Mouse (Mus musculus) CH12.LX (cell line): ENCODE results near the gene Lim2. TPM values are rescaled to one million over a fixed set of nuclear protein-coding genes. Genes with fewer than 3 reads are reported as not detected.

Source experiments
- DNase-seq: peaks from one replicate; pipeline ENCODE4 v3.0.0-alpha.2; 2013; ENCODE audit errors: extremely low read depth
- H3K27ac ChIP-seq: 2 replicates; pipeline ENCODE4 v1.5.1; 2012; ENCODE audit warnings: low read depth, mild to moderate bottlenecking, control low read depth, moderate library complexity; ENCODE audit not compliant: insufficient read depth
- H3K27me3 ChIP-seq: replicated peaks from 2 replicates; pipeline ENCODE3; 2012; ENCODE audit warnings: inconsistent platforms
- H3K36me3 ChIP-seq, 2 experiments: replicated peaks in 1 of 2; 2 replicates each; pipeline versions ENCODE3 to v1.6.1; 2012; ENCODE audit warnings: inconsistent platforms in 1 of 2, low read length in 1 of 2, mild to moderate bottlenecking in 1 of 2, mixed read lengths in 1 of 2, moderate library complexity in 1 of 2; ENCODE audit not compliant: control insufficient read depth in 1 of 2, insufficient read depth in 1 of 2
- H3K4me1 ChIP-seq, 2 experiments: 2 replicates each; pipeline ENCODE4 v1.6.1; 2012; ENCODE audit warnings: inconsistent platforms in 1 of 2, moderate library complexity in 1 of 2; ENCODE audit not compliant: insufficient read depth in 2 of 2, control insufficient read depth in 1 of 2
- H3K4me2 ChIP-seq: 2 replicates; pipeline ENCODE4 v1.6.1; 2012; ENCODE audit warnings: low read depth, mild to moderate bottlenecking, control low read depth; ENCODE audit not compliant: poor library complexity, insufficient read depth, severe bottlenecking
- H3K4me3 ChIP-seq, 3 experiments: fragments of 150-350 bp in 1 of 3; sonication (generic) in 1 of 3; replicated peaks in 1 of 3; 2 replicates each; pipeline versions ENCODE3 to v1.5.1; 2011 to 2012; ENCODE audit warnings: low read depth in 2 of 3, low read length in 2 of 3, mild to moderate bottlenecking in 2 of 3, moderate library complexity in 2 of 3, control low read depth in 1 of 3, improper control_type of control experiment in 1 of 3, inconsistent platforms in 1 of 3, mixed read lengths in 1 of 3; ENCODE audit not compliant: poor library complexity in 1 of 3
- H3K79me2 ChIP-seq: replicated peaks from 2 replicates; pipeline ENCODE4 v1.6.1; 2012; ENCODE audit warnings: mild to moderate bottlenecking, moderate library complexity; ENCODE audit not compliant: control insufficient read depth, poor library complexity, insufficient read depth, severe bottlenecking; ENCODE audit errors: extremely low read depth
- H3K9ac ChIP-seq: 2 replicates; pipeline ENCODE4 v1.6.1; 2012; ENCODE audit warnings: low read depth, mild to moderate bottlenecking, control low read depth, moderate library complexity; ENCODE audit not compliant: insufficient read depth
- H3K9me3 ChIP-seq: replicated peaks from 2 replicates; pipeline ENCODE3; 2012; ENCODE audit warnings: low read length, inconsistent platforms, mixed read lengths
- CHD2 ChIP-seq: IDR thresholded peaks from 2 replicates; pipeline ENCODE4 v1.6.1; 2011; ENCODE audit warnings: low read length, improper control_type of control experiment
- CTCF ChIP-seq, 2 experiments: IDR thresholded peaks in 1 of 2; conservative IDR thresholded peaks in 1 of 2; 2 replicates each; pipeline ENCODE4 v1.5.1; 2011 to 2012; ENCODE audit warnings: low read depth in 2 of 2, low read length in 2 of 2, improper control_type of control experiment in 1 of 2, inconsistent platforms in 1 of 2, mild to moderate bottlenecking in 1 of 2, moderate library complexity in 1 of 2
- E2F4 ChIP-seq: IDR thresholded peaks from 2 replicates; pipeline ENCODE4 v1.6.1; 2011; ENCODE audit warnings: low read depth, low read length, improper control_type of control experiment; ENCODE audit not compliant: insufficient replicate concordance
- ELF1 ChIP-seq: IDR thresholded peaks from 2 replicates; pipeline ENCODE4 v1.6.1; 2014; ENCODE audit warnings: low read depth, mild to moderate bottlenecking, inconsistent platforms, low read length, improper control_type of control experiment
- EP300 ChIP-seq: IDR thresholded peaks from 2 replicates; pipeline ENCODE4 v1.6.1; 2011; ENCODE audit warnings: low read length, improper control_type of control experiment
- ETS1 ChIP-seq: conservative IDR thresholded peaks from 2 replicates; pipeline ENCODE4 v1.6.1; 2012; ENCODE audit warnings: low read depth, mild to moderate bottlenecking, inconsistent platforms, low read length, improper control_type of control experiment, moderate library complexity
- GABPA ChIP-seq: IDR thresholded peaks from 2 replicates; pipeline ENCODE4 v1.6.1; 2012; ENCODE audit warnings: low read depth, low read length, improper control_type of control experiment, inconsistent platforms; ENCODE audit not compliant: insufficient replicate concordance
- HCFC1 ChIP-seq: IDR thresholded peaks from 2 replicates; pipeline ENCODE4 v1.6.1; 2012; ENCODE audit warnings: low read depth, mild to moderate bottlenecking, inconsistent platforms, low read length, improper control_type of control experiment
- IRF4 ChIP-seq: IDR thresholded peaks from 2 replicates; pipeline ENCODE4 v1.6.1; 2014; ENCODE audit warnings: low read depth, mild to moderate bottlenecking, inconsistent platforms, low read length, improper control_type of control experiment
- JUN ChIP-seq: IDR thresholded peaks from 2 replicates; pipeline ENCODE4 v1.6.1; 2011; ENCODE audit warnings: low read depth, mild to moderate bottlenecking, low read length, improper control_type of control experiment, moderate library complexity; ENCODE audit not compliant: insufficient read depth
- JUND ChIP-seq: conservative IDR thresholded peaks from 2 replicates; pipeline ENCODE4 v1.6.1; 2011; ENCODE audit warnings: low read depth, low read length, improper control_type of control experiment
- KAT2A ChIP-seq: IDR thresholded peaks from 2 replicates; pipeline ENCODE4 v1.6.1; 2012; ENCODE audit warnings: low read length, improper control_type of control experiment, inconsistent platforms; ENCODE audit not compliant: insufficient replicate concordance
- MAX ChIP-seq: IDR thresholded peaks from 2 replicates; pipeline ENCODE4 v1.6.1; 2011; ENCODE audit warnings: low read length, improper control_type of control experiment
- MAZ ChIP-seq: IDR thresholded peaks from 2 replicates; pipeline ENCODE4 v1.6.1; 2012; ENCODE audit warnings: low read depth, mild to moderate bottlenecking, inconsistent platforms, low read length, improper control_type of control experiment, moderate library complexity
- MEF2A ChIP-seq: IDR thresholded peaks from 2 replicates; pipeline ENCODE4 v1.6.1; 2014; ENCODE audit warnings: low read depth, mild to moderate bottlenecking, inconsistent platforms, low read length, improper control_type of control experiment, borderline replicate concordance
- MXI1 ChIP-seq: IDR thresholded peaks from 2 replicates; pipeline ENCODE4 v1.6.1; 2011; ENCODE audit warnings: mild to moderate bottlenecking, low read depth, low read length, improper control_type of control experiment
- MYC ChIP-seq: IDR thresholded peaks from 2 replicates; pipeline ENCODE4 v1.6.1; 2011; ENCODE audit warnings: low read depth, mild to moderate bottlenecking, improper control_type of control experiment, low read length
- PAX5 ChIP-seq: IDR thresholded peaks from 2 replicates; pipeline ENCODE4 v1.6.1; 2012; ENCODE audit warnings: low read length, inconsistent platforms, mixed read lengths
- POLR2A ChIP-seq: IDR thresholded peaks from 2 replicates; pipeline ENCODE4 v1.6.1; 2011; ENCODE audit warnings: low read depth, mild to moderate bottlenecking, improper control_type of control experiment, low read length
- RAD21 ChIP-seq: IDR thresholded peaks from 2 replicates; pipeline ENCODE4 v1.6.1; 2011; ENCODE audit warnings: low read depth, mild to moderate bottlenecking, low read length, improper control_type of control experiment, moderate library complexity
- SIN3A ChIP-seq: IDR thresholded peaks from 2 replicates; pipeline ENCODE4 v1.6.1; 2012; ENCODE audit warnings: low read length, improper control_type of control experiment, inconsistent platforms
- TBP ChIP-seq: conservative IDR thresholded peaks from 2 replicates; pipeline ENCODE4 v1.6.1; 2011; ENCODE audit warnings: low read depth, low read length, improper control_type of control experiment
- UBTF ChIP-seq: IDR thresholded peaks from 2 replicates; pipeline ENCODE4 v1.6.1; 2012; ENCODE audit warnings: low read depth, mild to moderate bottlenecking, inconsistent platforms, low read length, improper control_type of control experiment, moderate library complexity
- USF1 ChIP-seq: IDR thresholded peaks from 2 replicates; pipeline ENCODE4 v1.6.1; 2014; ENCODE audit warnings: low read depth, mild to moderate bottlenecking, inconsistent platforms, low read length, improper control_type of control experiment
- ZKSCAN1 ChIP-seq: IDR thresholded peaks from 2 replicates; pipeline ENCODE4 v1.6.1; 2012; ENCODE audit warnings: low read depth, inconsistent platforms, low read length, improper control_type of control experiment, borderline replicate concordance
- ZMIZ1 ChIP-seq: IDR thresholded peaks from 2 replicates; pipeline ENCODE4 v1.6.1; 2012; ENCODE audit warnings: low read depth, mild to moderate bottlenecking, inconsistent platforms, low read length, improper control_type of control experiment
- ZNF384 ChIP-seq: IDR thresholded peaks from 2 replicates; pipeline ENCODE4 v1.6.1; 2012; ENCODE audit warnings: low read depth, low read length, improper control_type of control experiment, inconsistent platforms
- dilution Hi-C: fragments of 300-500 bp; cut with MboI; formaldehyde crosslinking; loops from 2 replicates; pipeline ENCODE4 v1.14.3; 2020; ENCODE audit warnings: low sequenced_read_pairs; ENCODE audit not compliant: extremely low pct_unique_long_range_greater_than_20kb, extremely low pct_ligation_motif_present
- in situ Hi-C: fragments of 300-500 bp; cut with MboI; formaldehyde crosslinking; loops from 3 replicates; pipeline ENCODE4 v1.14.3; 2019; ENCODE audit warnings: low sequenced_read_pairs, low pct_ligation_motif_present, low pct_unique_long_range_greater_than_20kb, mixed read lengths
- polyA plus RNA-seq: library from polyadenylated mRNA; unstranded; fragments of >175 nt; gene quantifications from 2 replicates; pipeline ENCODE4 v1.2.1, GENCODE M21; 2012; ENCODE audit warnings: low read depth; ENCODE audit not compliant: insufficient read length
- total RNA-seq, 2 experiments: library from RNA; depleted of rRNA; stranded (reverse); fragments of 300-350 nt in 1 of 2; fragments of >200 nt in 1 of 2; gene quantifications; 2 replicates each; pipeline ENCODE4 v1.2.3; 2012 to 2014

Gene Lim2
- total and polyA plus RNA-seq, 3 experiments: 0.10 TPM; not detected in 2

GRCm38 (mm10) chr7:43440482-43440881, 13.0 kb downstream of the Lim2 start, which contains the start of gene Cldnd2:
TSS of gene Cldnd2 (plus strand) at chr7:43440782.
- Histone ChIP-seq H3K4me1 (peaks cover 6 to 32% of the 10 kb centered on the region in 2 experiments), H3K4me3 (no peak within 1 kb of the TSS), H3K9me3 (no peaks in the 10 kb centered on the region), H3K9ac (no peak within 1 kb of the TSS), H3K36me3 (no peaks in the 10 kb centered on the region), H3K4me2 (no peak within 1 kb of the TSS), H3K27ac (no peak within 1 kb of the TSS), H3K79me2 (no peaks in the 10 kb centered on the region), H3K27me3 (no peaks in the 10 kb centered on the region)
- dilution Hi-C loops: no loop called here
- in situ Hi-C loops: no loop called here
- TF ChIP-seq MAX (no peak), UBTF (no peak), CTCF (conservative IDR thresholded peaks at IDR 0.05 in 1 of 2, IDR thresholded peaks at IDR 0.05 in 1 of 2; ENCODE audit: low read depth in 2 of 2, low read length in 2 of 2) (no peak), IRF4 (no peak), KAT2A (no peak), MEF2A (no peak), ZNF384 (no peak), E2F4 (no peak), CHD2 (no peak), PAX5 (no peak), HCFC1 (no peak), MXI1 (no peak), USF1 (no peak), SIN3A (no peak), MAZ (no peak)
- no peak for DNase-seq

DNA sequence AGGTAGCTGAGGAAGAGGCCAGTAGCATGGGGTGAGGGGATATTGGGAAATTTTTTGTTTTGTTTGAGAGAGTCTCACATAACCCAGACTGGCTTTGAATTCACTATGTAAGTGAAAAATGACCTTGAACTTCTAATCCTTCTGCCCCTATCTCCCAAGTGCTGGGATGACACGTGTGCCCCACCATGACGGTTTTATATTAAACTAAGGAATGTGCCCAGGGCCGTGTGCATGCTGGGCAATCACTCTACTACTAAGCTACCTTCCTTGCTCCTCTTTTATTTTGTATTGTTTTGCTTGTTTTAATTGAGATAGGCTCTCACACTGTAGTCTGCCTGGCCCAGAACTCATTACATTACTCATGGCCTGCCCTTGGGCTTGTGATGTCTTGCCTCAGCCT, 13.6 kb downstream of the Lim2 start:
- in situ Hi-C loops: no loop called here

More for the DNA sequence above, 13.6 kb downstream of the Lim2 start:
- no peaks in the 10 kb centered on the region for H3K79me2 ChIP-seq
- H3K9ac ChIP-seq: no peak overlapping the region
- H3K27me3 ChIP-seq: no peaks in the 10 kb centered on the region
- DNase-seq: no peak
- no peak overlapping the region for H3K27ac ChIP-seq
- H3K36me3 ChIP-seq: no peaks in the 10 kb centered on the region
- H3K4me3 ChIP-seq: no peak overlapping the region
- H3K4me1 ChIP-seq: peaks cover 11 to 38% of the 10 kb centered on the region in 2 experiments
- no peak overlapping the region for H3K4me2 ChIP-seq
- no peaks in the 10 kb centered on the region for H3K9me3 ChIP-seq
- dilution Hi-C loops: no loop called here
- no peak for TF ChIP-seq GABPA
- TF ChIP-seq POLR2A: no peak
- TF ChIP-seq TBP: no peak
- TF ChIP-seq RAD21: no peak
- TF ChIP-seq PAX5: no peak
- TF ChIP-seq ETS1: no peak
- TF ChIP-seq ZKSCAN1: no peak
- no peak for TF ChIP-seq UBTF
- no peak for TF ChIP-seq ZMIZ1
- TF ChIP-seq JUN: no peak
- no peak for TF ChIP-seq HCFC1
- no peak for TF ChIP-seq KAT2A
- TF ChIP-seq ELF1: no peak
- no peak for TF ChIP-seq MAX
- TF ChIP-seq MYC: no peak
- TF ChIP-seq SIN3A: no peak
- TF ChIP-seq EP300: no peak
- no peak for TF ChIP-seq JUND
